ENCODE assay signal across 7 mouse cellular contexts in genomic region chr1:156037144-156037583, GRCm38 (mm10). TPM values are rescaled to one million over a fixed set of nuclear protein-coding genes. Genes with fewer than 3 reads are reported as not detected.
DNase-seq lines count a peak whose midpoint lies in the region; ATAC-seq and TF ChIP-seq lines count a peak whose summit lies in the region.

No protein-coding gene starts in this region.

- H3K27me3 ChIP-seq in heart, postnatal 0 days (ENCODE audit: control insufficient read depth, insufficient read depth, low read length) = no peaks in the 10 kb centered on the region
- no peaks in the 10 kb centered on the region for H3K27me3 ChIP-seq in limb, embryonic 13.5 days

- H3K4me3 ChIP-seq in heart, postnatal 0 days (ENCODE audit: low read depth, low read length) = peak overlapping the region; percentile 93
- peak overlapping the region; percentile 14; the same call in 1 of the 2 replicates for H3K4me3 ChIP-seq in limb, embryonic 13.5 days

- peaks cover 19% of the 10 kb centered on the region for H3K36me3 ChIP-seq in heart, postnatal 0 days (replicated peaks; ENCODE audit: control insufficient read depth, insufficient read depth, low read length)
- peaks cover 15% of the 10 kb centered on the region for H3K36me3 ChIP-seq in limb, embryonic 13.5 days

- peak overlapping the region; percentile 54 for H3K9ac ChIP-seq in heart, postnatal 0 days (replicated peaks; ENCODE audit: low read depth, low read length)
- no peak overlapping the region for H3K9ac ChIP-seq in limb, embryonic 13.5 days

- peak; percentile 66 for DNase-seq in 3T3-L1 (ENCODE audit: low read depth, low spot score)
- peak; percentile 67 for DNase-seq in A20 (ENCODE audit: low read depth, low spot score)
- DNase-seq in c-Kit-positive CD71-positive TER-119-positive erythroid progenitor cells, embryonic 14.5 days (ENCODE audit: low spot score) = peak; percentile 80
- peak; percentile 41 for DNase-seq in heart, postnatal 0 days (ENCODE audit: low spot score)
- DNase-seq in naive thymus-derived CD4-positive, alpha-beta T cell, adult 2 months (ENCODE audit: low read depth) = peak; percentile 81
- DNase-seq in yolk sac, embryonic 10.5 days (ENCODE audit: low spot score) = no peak

- no peaks in the 10 kb centered on the region for H3K9me3 ChIP-seq in heart, postnatal 0 days (replicated peaks; ENCODE audit: control insufficient read depth, low read length)
- H3K9me3 ChIP-seq in limb, embryonic 13.5 days = no peaks in the 10 kb centered on the region

- TF ChIP-seq CTCF in heart, postnatal 0 days (IDR thresholded peaks at IDR 0.05; ENCODE audit: low read depth) = no peak

- peak overlapping the region; percentile 100 for H3K27ac ChIP-seq in heart, postnatal 0 days (ENCODE audit: low read depth)
- H3K27ac ChIP-seq in limb, embryonic 13.5 days = no peak overlapping the region

- 21% methylated on average over 5 of the region's 5 CpGs for WGBS in heart, postnatal 0 days
- 61% methylated on average over 5 of the region's 5 CpGs for WGBS in limb, embryonic 13.5 days

- peak overlapping the region; percentile 67 for H3K4me2 ChIP-seq in heart, postnatal 0 days (ENCODE audit: low read depth, low read length)
- H3K4me2 ChIP-seq in limb, embryonic 13.5 days (replicated peaks) = peak overlapping the region; percentile 41

- TF ChIP-seq EP300 in heart, postnatal 0 days (IDR thresholded peaks at IDR 0.05; ENCODE audit: low read depth) = no peak

- peaks cover 8% of the 10 kb centered on the region for H3K4me1 ChIP-seq in heart, postnatal 0 days (ENCODE audit: control insufficient read depth, insufficient read depth)
- H3K4me1 ChIP-seq in limb, embryonic 13.5 days = peaks cover 26% of the 10 kb centered on the region

- ATAC-seq in heart, postnatal 0 days (ENCODE audit: insufficient read depth, low read depth) = no peak
- no peak for ATAC-seq in limb, embryonic 13.5 days (ENCODE audit: low FRiP score, low read depth)

RNA-seq across cellular contexts. Expression of gene Tor1aip1, which starts 0.9 kb away (rescaled TPM):
- total RNA-seq in heart, postnatal 0 days (2014; rRNA removed; ENCODE audit: low replicate concordance) = 58.4 and 103 TPM in 2 replicates
- polyA plus RNA-seq in heart, postnatal 0 days (2015; fragmentation: Nextera tagmentation; extraction: Ambion mirVana) = 47.5 and 52.3 TPM in 2 replicates
- polyA plus RNA-seq in limb, embryonic 13.5 days (2015; fragmentation: Nextera tagmentation; extraction: Ambion mirVana) = 50.0 and 51.6 TPM in 2 replicates

RNA-seq across cellular contexts. Expression of gene Tor1aip2, which starts 2.0 kb away (rescaled TPM):
- 77.1 and 123 TPM in 2 replicates for total RNA-seq in heart, postnatal 0 days (2014; rRNA removed; ENCODE audit: low replicate concordance)
- polyA plus RNA-seq in heart, postnatal 0 days (2015; fragmentation: Nextera tagmentation; extraction: Ambion mirVana) = 49.0 and 52.4 TPM in 2 replicates
- 117 and 130 TPM in 2 replicates for polyA plus RNA-seq in limb, embryonic 13.5 days (2015; fragmentation: Nextera tagmentation; extraction: Ambion mirVana)
